In the genomic region with DNA sequence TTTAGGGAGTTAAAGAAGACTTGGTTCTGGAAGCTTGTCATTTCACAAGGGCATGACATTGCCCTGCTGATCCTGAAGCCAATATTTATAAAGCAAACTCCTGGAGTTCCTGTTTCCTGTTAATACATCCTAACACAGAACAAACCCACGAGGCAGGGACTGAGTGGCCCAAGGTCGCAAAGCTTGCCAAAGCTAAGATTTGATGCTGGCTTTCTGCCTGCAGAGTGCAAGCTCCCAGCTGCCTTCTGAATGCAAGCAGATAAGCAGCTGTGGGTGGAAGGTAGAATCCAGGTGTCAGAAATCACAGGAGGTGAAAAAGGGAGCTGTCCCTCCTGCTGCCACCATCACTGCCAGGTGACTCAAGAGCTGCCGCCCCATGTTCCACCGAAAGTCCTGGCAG, we compare ENCODE assay signal across 14 mouse cellular contexts.
A peak's percentile ranks its signal among the peaks of the same experiment; 100 is the strongest.
DNase-seq lines count a peak whose midpoint lies in the region; ATAC-seq and TF ChIP-seq lines count a peak whose summit lies in the region.
"Had no signal": no experiment of that assay in that cellular context is flagged by ENCODE, and none has a peak within 500 bp of the region (broad histone marks: within the 10 kb centered on the region; RNA-seq: fewer than 3 reads in every experiment).

No protein-coding gene starts in this region.

- TF ChIP-seq POLR2A in heart, adult 2 months (IDR thresholded peaks at IDR 0.05; ENCODE audit: insufficient read depth, low read depth, low read length), result no peak

- TF ChIP-seq CTCF in heart, adult 2 months (IDR thresholded peaks at IDR 0.05), result no peak
- TF ChIP-seq CTCF in lung, postnatal 0 days (IDR thresholded peaks at IDR 0.05), result no peak
- TF ChIP-seq CTCF in stomach, postnatal 0 days (IDR thresholded peaks at IDR 0.05; ENCODE audit: low read depth), result no peak

- no peak overlapping the region for H3K4me2 ChIP-seq in heart, embryonic 12.5 days
- no peak overlapping the region for H3K4me2 ChIP-seq in lung, postnatal 0 days (replicated peaks; ENCODE audit: low read depth, low read length)
- H3K4me2 ChIP-seq in stomach, postnatal 0 days (replicated peaks; ENCODE audit: low read depth), result no peak overlapping the region
- H3K4me2 ChIP-seq: neural tube, embryonic 13.5 days had no signal

- no peaks in the 10 kb centered on the region for H3K36me3 ChIP-seq in heart, adult 2 months (ENCODE audit: control insufficient read depth, insufficient read depth, low read length)
- H3K36me3 ChIP-seq in heart, embryonic 12.5 days, result no peaks in the 10 kb centered on the region
- H3K36me3 ChIP-seq in lung, postnatal 0 days (ENCODE audit: insufficient read depth, low read length), result no peaks in the 10 kb centered on the region
- H3K36me3 ChIP-seq in stomach, postnatal 0 days (ENCODE audit: control insufficient read depth, insufficient read depth, low read length), result no peaks in the 10 kb centered on the region
- H3K36me3 ChIP-seq: G1E; neural tube, embryonic 13.5 days had no signal

- peak; percentile 23 to 47 for DNase-seq in heart, adult 2 months
- DNase-seq in lung, postnatal 0 days (ENCODE audit: low spot score), result peak; percentile 7
- DNase-seq in lung, postnatal 25 days (ENCODE audit: low spot score), result no peak
- peak; percentile 49 to 50 for DNase-seq in heart, postnatal 10 days
- peak; percentile 18 for DNase-seq in stomach, postnatal 0 days (ENCODE audit: low spot score)
- DNase-seq in gastrocnemius, postnatal 25 days, result no peak
- no peak for DNase-seq in frontal cortex, postnatal 14 days (ENCODE audit: low spot score in 2 of 2)
- DNase-seq: cerebellum, adult 11-12 months; forebrain, postnatal 0 days; gastrocnemius, postnatal 14 days had no signal

- no peaks in the 10 kb centered on the region for H3K9me3 ChIP-seq in heart, embryonic 12.5 days (replicated peaks)
- H3K9me3 ChIP-seq in lung, postnatal 0 days (ENCODE audit: low read length), result no peaks in the 10 kb centered on the region
- no peaks in the 10 kb centered on the region for H3K9me3 ChIP-seq in stomach, postnatal 0 days (ENCODE audit: control insufficient read depth, low read length)
- H3K9me3 ChIP-seq: neural tube, embryonic 13.5 days had no signal

- no peaks in the 10 kb centered on the region for H3K27me3 ChIP-seq in heart, adult 2 months (ENCODE audit: control insufficient read depth, insufficient read depth, low read length)
- no peaks in the 10 kb centered on the region for H3K27me3 ChIP-seq in heart, embryonic 12.5 days (replicated peaks)
- no peaks in the 10 kb centered on the region for H3K27me3 ChIP-seq in lung, postnatal 0 days (replicated peaks; ENCODE audit: insufficient read depth, low read length)
- H3K27me3 ChIP-seq in stomach, postnatal 0 days (ENCODE audit: control insufficient read depth, insufficient read depth, low read length), result no peaks in the 10 kb centered on the region
- H3K27me3 ChIP-seq: megakaryocyte, embryonic 14.5 days; neural tube, embryonic 13.5 days had no signal

- peaks cover 3% of the 10 kb centered on the region for H3K4me1 ChIP-seq in heart, adult 2 months (ENCODE audit: control insufficient read depth, insufficient read depth, low read length)
- no peaks in the 10 kb centered on the region for H3K4me1 ChIP-seq in heart, embryonic 12.5 days (replicated peaks)
- no peaks in the 10 kb centered on the region for H3K4me1 ChIP-seq in lung, postnatal 0 days (ENCODE audit: insufficient read depth, low read depth, low read length)
- no peaks in the 10 kb centered on the region for H3K4me1 ChIP-seq in stomach, postnatal 0 days (replicated peaks; ENCODE audit: control insufficient read depth, insufficient read depth)
- H3K4me1 ChIP-seq: megakaryocyte, embryonic 14.5 days; neural tube, embryonic 13.5 days had no signal

- H3K79me2 ChIP-seq in heart, adult 2 months (replicated peaks; ENCODE audit: control insufficient read depth, insufficient read depth, low read length), result no peaks in the 10 kb centered on the region

- no peak for TF ChIP-seq EP300 in heart, adult 2 months (IDR thresholded peaks at IDR 0.05; ENCODE audit: insufficient read depth, low read depth, low read length)
- TF ChIP-seq EP300 in lung, postnatal 0 days (IDR thresholded peaks at IDR 0.05), result peak; percentile 25; the same call in 1 of the 2 replicates
- TF ChIP-seq EP300 in stomach, postnatal 0 days (optimal IDR thresholded peaks at IDR 0.05), result no peak

- intact Hi-C loops in heart, adult 2 months (cut with DNase I), result no loop called here
- intact Hi-C loops in heart, postnatal 10 days (cut with DNase I), result no loop called here

- no peak overlapping the region for H3K27ac ChIP-seq in heart, adult 2 months
- no peak overlapping the region for H3K27ac ChIP-seq in heart, embryonic 12.5 days (ENCODE audit: poor library complexity, severe bottlenecking)
- no peak overlapping the region for H3K27ac ChIP-seq in lung, postnatal 0 days (ENCODE audit: low read length)
- H3K27ac ChIP-seq in stomach, postnatal 0 days (replicated peaks), result no peak overlapping the region
- H3K27ac ChIP-seq: neural tube, embryonic 13.5 days had no signal

- no peak for ATAC-seq in heart, embryonic 12.5 days (ENCODE audit: insufficient number of reproducible peaks, low FRiP score)
- no peak for ATAC-seq in lung, postnatal 0 days
- ATAC-seq in stomach, postnatal 0 days (ENCODE audit: low FRiP score, low TSS enrichment), result peak; percentile 35; the same call in 1 of the 2 replicates
- ATAC-seq: forebrain, postnatal 0 days had no signal

- 16% methylated on average over 4 of the region's 4 CpGs for WGBS in heart, adult 2 months
- 41% methylated on average over 4 of the region's 4 CpGs for WGBS in heart, embryonic 12.5 days
- 41% methylated on average over 4 of the region's 4 CpGs for WGBS in lung, postnatal 0 days
- 37% methylated on average over 4 of the region's 4 CpGs for WGBS in stomach, postnatal 0 days

- H3K4me3 ChIP-seq in heart, adult 2 months, result no peak overlapping the region
- H3K4me3 ChIP-seq in heart, embryonic 12.5 days, result no peak overlapping the region
- H3K4me3 ChIP-seq in lung, postnatal 0 days (ENCODE audit: low read depth, low read length), result no peak overlapping the region
- no peak overlapping the region for H3K4me3 ChIP-seq in stomach, postnatal 0 days (ENCODE audit: low read depth, low read length)
- H3K4me3 ChIP-seq: megakaryocyte, embryonic 14.5 days; neural tube, embryonic 13.5 days had no signal

- H3K9ac ChIP-seq in heart, adult 2 months (ENCODE audit: low read depth, low read length), result no peak overlapping the region
- no peak overlapping the region for H3K9ac ChIP-seq in heart, embryonic 12.5 days
- no peak overlapping the region for H3K9ac ChIP-seq in lung, postnatal 0 days (replicated peaks; ENCODE audit: low read depth)
- no peak overlapping the region for H3K9ac ChIP-seq in stomach, postnatal 0 days (ENCODE audit: low read length)
- H3K9ac ChIP-seq: forebrain, postnatal 0 days; neural tube, embryonic 13.5 days had no signal

Comparison
In these comparisons a context has a peak if more than half of its experiments do, and no peak if none do; other contexts are left out.
1. DNase-seq: peak in heart, adult 2 months (2 of 2), lung, postnatal 0 days (single experiment), heart, postnatal 10 days (2 of 2) and stomach, postnatal 0 days (single experiment); none in lung, postnatal 25 days (single experiment), gastrocnemius, postnatal 25 days (single experiment) and frontal cortex, postnatal 14 days (0 of 2).